Mouse (Mus musculus) cerebellum, adult 18-20 months (tissue): ENCODE measurements at regions not wholly inside any gene's neighbourhood (a gene's known extent, or its start where the extent isn't known, plus 50 kb on each side); places are given as distances from the start of the nearest gene placed in this dataset.

ENCODE experiments used
- DNase-seq, 2 experiments: peaks; one replicate each; pipeline ENCODE4 v3.0.0; 2021

- no peak for DNase-seq
These were observed 75.9 kb upstream of the Nectin3 start for GRCm38 (mm10) chr16:46574221-46574620.

GRCm38 (mm10) chr16:46567446-46567845 lies 69.1 kb upstream of the Nectin3 start:
- DNase-seq: peak; percentile 43 to 45

- DNase-seq: no peak
These were observed 67.8 kb upstream of the Nectin3 start for GRCm38 (mm10) chr16:46566020-46566581.

DNA sequence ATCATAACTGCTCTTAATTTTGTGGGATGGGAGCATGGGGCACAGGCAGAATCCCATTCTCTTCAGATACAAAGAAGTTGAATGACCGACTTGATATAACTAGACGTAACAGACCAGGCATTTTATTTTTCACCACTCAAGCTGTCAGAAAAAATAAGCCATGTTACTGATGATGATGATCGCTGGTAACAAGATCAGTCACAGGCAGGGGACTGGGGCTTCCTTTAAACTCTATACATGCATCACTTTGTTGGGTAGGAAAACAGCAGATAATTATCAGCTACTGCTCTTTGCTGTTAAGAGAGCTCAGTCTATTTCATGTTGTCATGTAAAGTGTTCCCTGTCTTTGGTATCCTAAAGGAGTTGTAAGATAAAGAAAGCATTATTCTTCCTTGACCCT lies 59.0 kb upstream of the Nectin3 start:
- no peak for DNase-seq

GRCm38 (mm10) chr16:46548207-46548606 lies 49.9 kb upstream of the Nectin3 start:
- DNase-seq: no peak
